Mouse (Mus musculus) kidney, embryonic 14.5 days (tissue): ENCODE data around the gene Dcaf15. TPM values are rescaled to one million over a fixed set of nuclear protein-coding genes. Genes with fewer than 3 reads are reported as not detected.

Source experiments
- ATAC-seq: fragments of 200-750 bp; cut with Nextera tagmentation; 2 replicates; pipeline ENCODE4 v1.8.0; 2017; ENCODE audit warnings: moderate number of reproducible peaks, mild to moderate bottlenecking, moderate TSS enrichment, moderate library complexity; ENCODE audit not compliant: low FRiP score, low TSS enrichment
- H3K27ac ChIP-seq: fragments of 300-500 bp; sonication (generic); 2 replicates; pipeline ENCODE4 v1.5.1; 2014; ENCODE audit warnings: low read depth, mild to moderate bottlenecking, low read length, moderate library complexity, mixed read lengths
- H3K27me3 ChIP-seq: fragments of 300-500 bp; sonication (generic); 2 replicates; pipeline ENCODE4 v1.6.1; 2014; ENCODE audit warnings: mild to moderate bottlenecking, low read length; ENCODE audit not compliant: control insufficient read depth, insufficient read depth
- H3K36me3 ChIP-seq: fragments of 300-500 bp; sonication (generic); 2 replicates; pipeline ENCODE4 v1.6.1; 2014; ENCODE audit warnings: low read length, mixed read lengths; ENCODE audit not compliant: control insufficient read depth, insufficient read depth
- H3K4me1 ChIP-seq: fragments of 300-500 bp; sonication (generic); 2 replicates; pipeline ENCODE4 v1.6.1; 2014; ENCODE audit warnings: low read length, mixed read lengths; ENCODE audit not compliant: control insufficient read depth, insufficient read depth
- H3K4me2 ChIP-seq: fragments of 300-500 bp; sonication (generic); replicated peaks from 2 replicates; pipeline ENCODE4 v1.6.1; 2014; ENCODE audit warnings: low read depth, mild to moderate bottlenecking, low read length
- H3K4me3 ChIP-seq: fragments of 300-500 bp; sonication (generic); 2 replicates; pipeline ENCODE4 v1.5.1; 2014; ENCODE audit warnings: mild to moderate bottlenecking, low read length
- H3K9ac ChIP-seq: fragments of 300-500 bp; sonication (generic); 2 replicates; pipeline ENCODE4 v1.6.1; 2014; ENCODE audit warnings: low read depth, mild to moderate bottlenecking, low read length, moderate library complexity
- H3K9me3 ChIP-seq: fragments of 300-500 bp; sonication (generic); 2 replicates; pipeline ENCODE4 v1.6.1; 2016; ENCODE audit warnings: low read length; ENCODE audit not compliant: control insufficient read depth
- WGBS: fragments of 180-500 bp; shearing (Covaris S2); extraction: QIAGEN DNeasy Blood & Tissue Kit; methylation state at CpG from one replicate; pipeline ENCODE4 v1.1.7; 2014; 5-methylcytosine and 5-hydroxymethylcytosine counted together
- polyA plus RNA-seq: library from polyadenylated mRNA; unstranded; fragments of >200 nt; fragmentation: Nextera tagmentation; extraction: Ambion mirVana; gene quantifications from 2 replicates; pipeline ENCODE4 v1.2.1, GENCODE M21; 2014

Gene Dcaf15
- polyA plus RNA-seq, 1 experiment from 2014 or later, result 10.4 TPM

- no peaks in the 10 kb centered on the region for H3K36me3 ChIP-seq
- no peaks in the 10 kb centered on the region for H3K27me3 ChIP-seq
- H3K9ac ChIP-seq, result peak overlapping the region; percentile 68
- H3K27ac ChIP-seq, result 0 out of 2 replicates have a peak overlapping the region, but pooled peaks have one; percentile 66
- ATAC-seq, result no peak
- H3K4me1 ChIP-seq, result peaks cover 26% of the 10 kb centered on the region
- peak overlapping the region; percentile 92 for H3K4me3 ChIP-seq
- H3K9me3 ChIP-seq, result no peaks in the 10 kb centered on the region
- peak overlapping the region; percentile 70 for H3K4me2 ChIP-seq
- 26% methylated on average over 5 of the region's 5 CpGs for WGBS
Observed at GRCm38 (mm10) chr8:84065457-84066072, 39.0 kb downstream of the Dcaf15 start.

- 91% methylated on average over 1 of the region's 1 CpGs for WGBS
- Histone ChIP-seq H3K4me1 (peaks cover 26% of the 10 kb centered on the region), H3K27ac (peak within 1 kb of the TSS; percentile 66), H3K4me2 (peak within 1 kb of the TSS; percentile 70), H3K4me3 (peak within 1 kb of the TSS; percentile 92), H3K36me3 (no peaks in the 10 kb centered on the region), H3K27me3 (no peaks in the 10 kb centered on the region), H3K9ac (peak within 1 kb of the TSS; percentile 68), H3K9me3 (no peaks in the 10 kb centered on the region)
- no peak for ATAC-seq
Observed at GRCm38 (mm10) chr8:84065037-84065436, 39.5 kb downstream of the Dcaf15 start, which contains the start of gene Gm10643. Gene Gm10643, minus strand, starts transcription at chr8:84065137.

- Histone ChIP-seq H3K9ac (no peak overlapping the region), H3K27me3 (no peaks in the 10 kb centered on the region), H3K36me3 (no peaks in the 10 kb centered on the region), H3K4me3 (no peak overlapping the region), H3K4me2 (no peak overlapping the region), H3K27ac (no peak overlapping the region), H3K9me3 (no peaks in the 10 kb centered on the region), H3K4me1 (peaks cover 17% of the 10 kb centered on the region)
- 68% methylated on average over 8 of the region's 8 CpGs for WGBS
- ATAC-seq, result no peak
Observed at GRCm38 (mm10) chr8:84063861-84064610, 40.5 kb downstream of the Dcaf15 start.

- no peak for ATAC-seq
- no peaks in the 10 kb centered on the region for H3K4me1 ChIP-seq
- WGBS, result 87% methylated on average over 2 of the region's 2 CpGs
- H3K36me3 ChIP-seq, result no peaks in the 10 kb centered on the region
- H3K9me3 ChIP-seq, result no peaks in the 10 kb centered on the region
- no peak overlapping the region for H3K4me3 ChIP-seq
- H3K27ac ChIP-seq, result no peak overlapping the region
- no peaks in the 10 kb centered on the region for H3K27me3 ChIP-seq
- no peak overlapping the region for H3K4me2 ChIP-seq
- H3K9ac ChIP-seq, result no peak overlapping the region
Observed at GRCm38 (mm10) chr8:84060245-84060644, 44.3 kb downstream of the Dcaf15 start.

- Histone ChIP-seq H3K27ac (no peak overlapping the region), H3K4me3 (no peak overlapping the region), H3K36me3 (no peaks in the 10 kb centered on the region), H3K27me3 (no peaks in the 10 kb centered on the region), H3K9me3 (no peaks in the 10 kb centered on the region), H3K9ac (no peak overlapping the region), H3K4me2 (no peak overlapping the region), H3K4me1 (no peaks in the 10 kb centered on the region)
- 91% methylated on average over 2 of the region's 2 CpGs for WGBS
- ATAC-seq, result no peak
Observed at GRCm38 (mm10) chr8:84059226-84059625, 45.3 kb downstream of the Dcaf15 start.

- WGBS, result 94% methylated on average over 1 of the region's 1 CpGs
- no peak overlapping the region for H3K9ac ChIP-seq
- no peaks in the 10 kb centered on the region for H3K36me3 ChIP-seq
- no peak overlapping the region for H3K4me2 ChIP-seq
- H3K9me3 ChIP-seq, result no peaks in the 10 kb centered on the region
- no peak for ATAC-seq
- H3K27me3 ChIP-seq, result no peaks in the 10 kb centered on the region
- no peaks in the 10 kb centered on the region for H3K4me1 ChIP-seq
- no peak overlapping the region for H3K4me3 ChIP-seq
- H3K27ac ChIP-seq, result no peak overlapping the region
Observed at GRCm38 (mm10) chr8:84057827-84058226, 46.7 kb downstream of the Dcaf15 start.

GRCm38 (mm10) chr8:84053229-84053628 is 51.3 kb downstream of the Dcaf15 start:
- Histone ChIP-seq H3K36me3 (no peaks in the 10 kb centered on the region), H3K4me3 (no peak overlapping the region), H3K9me3 (no peaks in the 10 kb centered on the region), H3K4me2 (no peak overlapping the region), H3K27me3 (no peaks in the 10 kb centered on the region), H3K27ac (no peak overlapping the region), H3K4me1 (no peaks in the 10 kb centered on the region), H3K9ac (no peak overlapping the region)
- WGBS, result 94% methylated on average over 5 of the region's 5 CpGs
- no peak for ATAC-seq

- WGBS, result 67% methylated on average over 3 of the region's 3 CpGs
Observed at GRCm38 (mm10) chr8:84052746-84053145, 51.8 kb downstream of the Dcaf15 start.

GRCm38 (mm10) chr8:84048171-84048570 is 56.4 kb downstream of the Dcaf15 start:
- Histone ChIP-seq H3K4me3 (no peak overlapping the region), H3K27me3 (peaks cover 24% of the 10 kb centered on the region), H3K4me2 (no peak overlapping the region), H3K27ac (no peak overlapping the region), H3K36me3 (no peaks in the 10 kb centered on the region), H3K9ac (no peak overlapping the region), H3K4me1 (peaks cover 3% of the 10 kb centered on the region; the same call in 1 of the 2 replicates), H3K9me3 (no peaks in the 10 kb centered on the region; the same call in 1 of the 2 replicates)
- no peak for ATAC-seq
- 57% methylated on average over 5 of the region's 5 CpGs for WGBS

More at GRCm38 (mm10) chr8:84052746-84053145, 51.8 kb downstream of the Dcaf15 start:
- H3K27ac ChIP-seq, result no peak overlapping the region
- no peaks in the 10 kb centered on the region for H3K9me3 ChIP-seq
- no peak for ATAC-seq
- H3K36me3 ChIP-seq, result no peaks in the 10 kb centered on the region
- H3K4me3 ChIP-seq, result no peak overlapping the region
- no peak overlapping the region for H3K9ac ChIP-seq
- H3K4me2 ChIP-seq, result no peak overlapping the region
- no peaks in the 10 kb centered on the region for H3K27me3 ChIP-seq
- H3K4me1 ChIP-seq, result no peaks in the 10 kb centered on the region
